Mouse (Mus musculus): ENCODE results near the gene Olfr1145. TPM values are rescaled to one million over a fixed set of nuclear protein-coding genes. Genes with fewer than 3 reads are reported as not detected.

The Olfr1145 gene
- total and polyA plus RNA-seq, 3 experiments: not detected

GRCm38 (mm10) chr2:87779183-87779582 lies 30.4 kb upstream of the Olfr1145 start, which contains the start of gene Olfr152:
Gene Olfr152, plus strand, starts transcription at chr2:87779483.
- Histone ChIP-seq H3K4me1 (ENCODE audit: control insufficient read depth in 1 of 2, insufficient read depth in 2 of 2) (no peaks in the 10 kb centered on the region), H3K9me3 (replicated peaks; ENCODE audit: low read length) (peaks cover 21% of the 10 kb centered on the region), H3K27ac (ENCODE audit: insufficient read depth, low read depth) (no peak within 1 kb of the TSS), H3K9ac (ENCODE audit: insufficient read depth, low read depth) (no peak within 1 kb of the TSS), H3K79me2 (replicated peaks; ENCODE audit: control insufficient read depth, extremely low read depth, insufficient read depth, poor library complexity, severe bottlenecking) (no peaks in the 10 kb centered on the region), H3K27me3 (replicated peaks) (no peaks in the 10 kb centered on the region), H3K4me3 (replicated peaks in 1 of 3; ENCODE audit: low read depth in 2 of 3, low read length in 2 of 3, poor library complexity in 1 of 3) (no peak within 1 kb of the TSS), H3K4me2 (ENCODE audit: insufficient read depth, low read depth, poor library complexity, severe bottlenecking) (no peak within 1 kb of the TSS), H3K36me3 (replicated peaks in 1 of 2; ENCODE audit: control insufficient read depth in 1 of 2, insufficient read depth in 1 of 2, low read length in 1 of 2) (no peaks in the 10 kb centered on the region)
- TF ChIP-seq MAZ (IDR thresholded peaks at IDR 0.05; ENCODE audit: low read depth, low read length): no peak
- TF ChIP-seq ZNF384 (IDR thresholded peaks at IDR 0.05; ENCODE audit: low read depth, low read length): no peak
- no peak for TF ChIP-seq JUN (IDR thresholded peaks at IDR 0.05; ENCODE audit: insufficient read depth, low read depth, low read length)
- TF ChIP-seq RAD21 (IDR thresholded peaks at IDR 0.05; ENCODE audit: low read depth, low read length): no peak
- no peak for TF ChIP-seq KAT2A (IDR thresholded peaks at IDR 0.05; ENCODE audit: insufficient replicate concordance, low read length)
- in situ Hi-C loops (cut with MboI; ENCODE audit: low pct_ligation_motif_present, low pct_unique_long_range_greater_than_20kb, low sequenced_read_pairs): no loop called here
- dilution Hi-C loops (cut with MboI; ENCODE audit: extremely low pct_ligation_motif_present, extremely low pct_unique_long_range_greater_than_20kb, low sequenced_read_pairs): no loop called here
- no peak for DNase-seq (ENCODE audit: extremely low read depth)

- Histone ChIP-seq H3K4me1 (ENCODE audit: control insufficient read depth in 1 of 2, insufficient read depth in 2 of 2) (no peaks in the 10 kb centered on the region), H3K79me2 (replicated peaks; ENCODE audit: control insufficient read depth, extremely low read depth, insufficient read depth, poor library complexity, severe bottlenecking) (no peaks in the 10 kb centered on the region), H3K4me2 (ENCODE audit: insufficient read depth, low read depth, poor library complexity, severe bottlenecking) (no peak within 1 kb of the TSS), H3K36me3 (replicated peaks in 1 of 2; ENCODE audit: control insufficient read depth in 1 of 2, insufficient read depth in 1 of 2, low read length in 1 of 2) (no peaks in the 10 kb centered on the region), H3K9ac (ENCODE audit: insufficient read depth, low read depth) (no peak within 1 kb of the TSS), H3K27me3 (replicated peaks) (no peaks in the 10 kb centered on the region), H3K4me3 (replicated peaks in 1 of 3; ENCODE audit: low read depth in 2 of 3, low read length in 2 of 3, poor library complexity in 1 of 3) (no peak within 1 kb of the TSS), H3K27ac (ENCODE audit: insufficient read depth, low read depth) (no peak within 1 kb of the TSS), H3K9me3 (replicated peaks; ENCODE audit: low read length) (peaks cover 9% of the 10 kb centered on the region)
- TF ChIP-seq E2F4 (IDR thresholded peaks at IDR 0.05; ENCODE audit: insufficient replicate concordance, low read depth, low read length): no peak
- TF ChIP-seq RAD21 (IDR thresholded peaks at IDR 0.05; ENCODE audit: low read depth, low read length): no peak
- no peak for TF ChIP-seq NRF1 (IDR thresholded peaks at IDR 0.05; ENCODE audit: low read depth, low read length)
- no peak for TF ChIP-seq HCFC1 (IDR thresholded peaks at IDR 0.05; ENCODE audit: low read depth, low read length)
- no peak for TF ChIP-seq SIN3A (IDR thresholded peaks at IDR 0.05; ENCODE audit: low read length)
- no peak for TF ChIP-seq MEF2A (IDR thresholded peaks at IDR 0.05; ENCODE audit: borderline replicate concordance, low read depth, low read length)
- no peak for TF ChIP-seq KAT2A (IDR thresholded peaks at IDR 0.05; ENCODE audit: insufficient replicate concordance, low read length)
- TF ChIP-seq JUND (conservative IDR thresholded peaks at IDR 0.05; ENCODE audit: low read depth, low read length): no peak
- TF ChIP-seq USF2 (conservative IDR thresholded peaks at IDR 0.05; ENCODE audit: low read depth, low read length): no peak
- no peak for TF ChIP-seq CHD2 (IDR thresholded peaks at IDR 0.05; ENCODE audit: low read length)
- no peak for TF ChIP-seq MXI1 (IDR thresholded peaks at IDR 0.05; ENCODE audit: low read depth, low read length)
- TF ChIP-seq TCF12 (IDR thresholded peaks at IDR 0.05; ENCODE audit: low read depth, low read length): no peak
- TF ChIP-seq TBP (conservative IDR thresholded peaks at IDR 0.05; ENCODE audit: low read depth, low read length): no peak
- no peak for TF ChIP-seq MYC (IDR thresholded peaks at IDR 0.05; ENCODE audit: low read depth, low read length)
- TF ChIP-seq ETS1 (conservative IDR thresholded peaks at IDR 0.05; ENCODE audit: low read depth, low read length): no peak
- dilution Hi-C loops (cut with MboI; ENCODE audit: extremely low pct_ligation_motif_present, extremely low pct_unique_long_range_greater_than_20kb, low sequenced_read_pairs) (no loop called here), in situ Hi-C loops (cut with MboI; ENCODE audit: low pct_ligation_motif_present, low pct_unique_long_range_greater_than_20kb, low sequenced_read_pairs) (no loop called here)
- no peak for DNase-seq (ENCODE audit: extremely low read depth)
Measured at GRCm38 (mm10) chr2:87800292-87800691, 9.3 kb upstream of the Olfr1145 start, which contains the start of gene Olfr1143. Gene Olfr1143, plus strand, starts transcription at chr2:87800592.

Measured in CH12.LX (cell line).